Mouse (Mus musculus) heart, adult 10 weeks (tissue): ENCODE results near the gene Tmem251. TPM values are rescaled to one million over a fixed set of nuclear protein-coding genes. Genes with fewer than 3 reads are reported as not detected.

Source experiments
- polyA plus RNA-seq: library from polyadenylated mRNA; stranded (reverse); fragments of 350-450 nt; fragmentation: Illumina TruSeq; extraction: RNeasy Lipid Tissue Mini Kit (QIAGEN cat#74804); gene quantifications from one replicate; pipeline ENCODE4 v1.2.3, GENCODE M21; 2014; ENCODE audit warnings: low read depth, low replicate concordance

Tmem251 gene
- polyA plus RNA-seq, result 4.1 TPM

DNA sequence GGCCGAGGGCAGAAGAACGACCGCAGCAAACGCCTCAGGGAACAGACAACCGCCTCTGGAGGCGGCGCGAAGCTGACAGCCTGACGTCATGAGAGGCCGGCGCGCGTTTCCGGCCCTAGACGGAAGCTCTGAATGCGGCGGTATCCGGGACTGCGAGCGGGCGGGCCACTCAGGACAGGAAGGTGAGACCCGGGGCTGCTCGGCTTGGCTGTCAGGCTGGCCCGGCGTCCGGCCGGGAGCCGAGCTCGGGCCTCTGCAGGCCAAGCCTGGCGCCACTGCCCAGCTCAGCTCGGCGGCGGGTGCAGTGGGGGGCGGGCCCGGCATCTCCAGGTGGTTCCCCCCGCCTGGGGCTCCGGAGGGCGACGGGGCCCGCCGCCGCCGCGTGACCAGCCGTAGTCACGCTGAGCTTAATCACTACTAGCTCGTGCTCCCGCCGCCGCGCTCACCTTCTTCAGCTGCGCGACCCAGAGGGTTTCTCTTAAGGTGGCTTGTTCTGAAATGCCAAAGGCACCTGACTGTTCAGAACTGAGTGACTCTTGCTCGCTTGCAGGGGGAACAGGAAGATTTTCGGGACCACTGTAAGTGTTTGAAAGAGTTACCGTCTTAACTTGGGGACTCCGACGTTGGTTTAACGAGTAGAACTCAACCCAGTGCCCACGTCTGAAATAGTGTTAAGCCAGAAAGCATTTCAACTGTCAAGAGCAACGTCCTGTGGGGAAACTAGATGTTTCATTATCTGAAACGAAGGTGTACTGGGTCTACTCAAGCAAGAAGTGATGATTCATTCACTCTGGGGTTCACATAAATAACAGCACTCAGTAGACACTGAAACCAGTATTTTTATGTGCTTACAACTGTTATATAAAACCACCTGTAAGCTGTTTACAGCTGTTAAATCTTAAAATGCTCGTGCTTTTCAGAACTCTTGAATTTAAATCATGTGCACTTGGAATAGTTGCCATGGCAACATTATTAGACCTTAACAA is at the start of gene Tmem251, which contains the start of gene Moap1:
Gene Tmem251 (plus strand): TSS at position 174 of the 986 bp plus-strand sequence.
Gene Moap1 (minus strand): TSS at position 73 of the 986 bp plus-strand sequence.

DNA sequence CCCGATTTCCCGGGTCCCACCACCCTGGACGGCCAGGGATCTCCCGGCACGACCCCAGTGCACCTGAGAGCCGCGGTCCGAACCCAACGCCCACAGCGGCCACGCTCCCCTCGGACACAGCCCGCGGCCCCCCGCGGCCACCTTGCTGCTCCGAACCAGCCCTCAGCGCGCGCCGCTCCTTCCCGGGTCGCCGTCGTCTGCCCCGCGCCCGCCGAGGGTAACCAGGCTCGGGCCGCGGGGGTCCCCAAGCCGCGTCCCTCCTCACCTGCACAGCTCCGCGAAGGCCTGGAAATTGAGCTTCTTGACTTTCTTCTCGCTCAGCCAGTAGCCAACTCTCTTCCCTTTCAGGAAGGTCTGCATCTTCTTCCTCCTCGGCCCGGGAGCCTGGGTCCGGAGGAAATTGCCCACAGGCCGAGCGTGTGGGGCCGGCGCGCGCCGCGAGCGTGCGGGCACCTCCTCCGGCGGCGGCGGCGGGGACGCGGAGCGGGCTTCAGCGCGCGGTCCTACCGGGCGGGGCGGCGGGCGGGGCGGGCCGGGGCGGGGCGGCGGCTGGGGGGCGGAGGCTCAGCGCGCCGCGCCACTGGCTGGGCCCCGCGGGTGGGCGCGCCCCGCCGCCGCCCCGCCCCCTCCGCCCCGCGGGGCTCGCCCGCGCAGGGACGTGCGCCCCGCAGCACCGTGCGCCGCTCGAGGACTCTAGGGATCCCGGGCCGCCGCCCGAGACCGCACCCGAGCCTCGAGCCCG is 38.9 kb upstream of the Tmem251 start, which contains the start of gene Itpk1:
Gene Itpk1 (minus strand): TSS at position 474 of the 742 bp plus-strand sequence.

DNA sequence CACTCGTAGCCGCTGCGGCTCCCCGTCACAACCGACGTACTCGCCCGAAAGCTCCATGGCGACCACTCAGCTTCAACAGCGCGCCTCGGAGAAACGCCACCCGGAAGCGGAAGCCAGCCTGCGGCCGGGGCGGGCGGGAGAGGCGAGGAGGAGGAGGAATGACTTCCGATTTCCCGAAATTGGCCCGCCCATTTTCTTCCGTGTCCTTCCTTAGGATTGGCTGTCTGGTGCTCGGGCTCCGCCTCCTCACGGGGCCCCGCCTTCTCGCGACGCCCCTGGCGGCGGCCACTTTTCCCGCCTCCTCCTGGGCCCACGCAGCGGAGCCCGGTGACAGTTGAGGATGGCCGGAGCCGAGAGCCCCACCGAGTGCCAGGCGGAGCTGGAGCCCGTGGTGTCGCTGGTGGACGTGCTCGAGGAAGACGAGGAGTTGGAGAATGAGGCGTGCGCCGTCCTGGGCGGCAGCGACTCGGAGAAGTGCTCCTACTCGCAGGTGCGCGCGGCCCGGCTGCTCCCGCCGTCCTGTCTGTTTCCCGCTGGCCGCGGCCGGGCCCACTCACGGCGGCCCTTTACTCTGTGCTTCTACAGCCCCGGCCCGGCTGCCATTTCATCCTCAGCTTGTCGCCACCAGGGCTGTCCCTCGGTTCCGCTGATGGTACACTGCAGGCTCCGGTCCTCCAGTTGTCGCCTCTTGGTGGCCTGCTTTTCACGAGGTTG is 14.3 kb downstream of the Tmem251 start, which contains the start of the genes Gm28051, Gon7 and Ubr7:
Gene Gm28051 (minus strand): TSS at position 77 of the 714 bp plus-strand sequence.
Gene Gon7 (minus strand): TSS at position 115 of the 714 bp plus-strand sequence.
Gene Ubr7 (plus strand): TSS at position 279 of the 714 bp plus-strand sequence.

DNA sequence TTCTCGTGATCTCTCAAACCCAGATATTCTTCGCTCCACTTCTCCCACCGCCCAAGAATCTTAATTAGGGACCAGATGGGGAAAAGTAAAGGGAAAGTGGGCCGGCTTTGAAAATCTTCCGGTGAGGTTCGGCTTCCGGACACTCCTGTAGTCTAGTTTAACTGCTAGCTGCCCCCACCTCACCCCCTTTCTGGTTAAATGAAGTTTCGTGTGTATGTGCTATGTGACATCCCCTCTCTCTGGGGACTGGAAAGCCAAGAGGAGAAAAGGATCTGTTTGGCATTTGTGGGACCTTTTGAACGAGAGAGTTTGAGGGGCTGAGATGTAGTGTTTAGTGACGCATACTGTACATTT is 14.8 kb downstream of the Tmem251 start, which contains the start of gene Gm20604:
Gene Gm20604 (minus strand): TSS at position 270 of the 354 bp plus-strand sequence.

Other genes starting within 250 kb of the Tmem251 start
- gene Chga, start 188.8 kb upstream of the Tmem251 start, polyA plus RNA-seq, result 0.24 TPM
- 9.9 TPM for gene Itpk1, start 38.8 kb upstream of the Tmem251 start, polyA plus RNA-seq
- gene Moap1, start 101 bp upstream of the Tmem251 start, polyA plus RNA-seq, result 6.7 TPM
- gene Gm28051, start 14.0 kb downstream of the Tmem251 start, polyA plus RNA-seq, result not detected
- 7.7 TPM for gene Gon7, start 14.0 kb downstream of the Tmem251 start, polyA plus RNA-seq
- gene Ubr7, start 14.2 kb downstream of the Tmem251 start, polyA plus RNA-seq, result 25.7 TPM
- gene Gm20604, start 14.9 kb downstream of the Tmem251 start, polyA plus RNA-seq, result 5.3 TPM
- gene Btbd7, start 134.7 kb downstream of the Tmem251 start, polyA plus RNA-seq, result 15.4 TPM
- gene Cox8c, start 155.6 kb downstream of the Tmem251 start, polyA plus RNA-seq, result not detected
- not detected for gene Unc79, start 205.1 kb downstream of the Tmem251 start, polyA plus RNA-seq